In the genomic region with DNA sequence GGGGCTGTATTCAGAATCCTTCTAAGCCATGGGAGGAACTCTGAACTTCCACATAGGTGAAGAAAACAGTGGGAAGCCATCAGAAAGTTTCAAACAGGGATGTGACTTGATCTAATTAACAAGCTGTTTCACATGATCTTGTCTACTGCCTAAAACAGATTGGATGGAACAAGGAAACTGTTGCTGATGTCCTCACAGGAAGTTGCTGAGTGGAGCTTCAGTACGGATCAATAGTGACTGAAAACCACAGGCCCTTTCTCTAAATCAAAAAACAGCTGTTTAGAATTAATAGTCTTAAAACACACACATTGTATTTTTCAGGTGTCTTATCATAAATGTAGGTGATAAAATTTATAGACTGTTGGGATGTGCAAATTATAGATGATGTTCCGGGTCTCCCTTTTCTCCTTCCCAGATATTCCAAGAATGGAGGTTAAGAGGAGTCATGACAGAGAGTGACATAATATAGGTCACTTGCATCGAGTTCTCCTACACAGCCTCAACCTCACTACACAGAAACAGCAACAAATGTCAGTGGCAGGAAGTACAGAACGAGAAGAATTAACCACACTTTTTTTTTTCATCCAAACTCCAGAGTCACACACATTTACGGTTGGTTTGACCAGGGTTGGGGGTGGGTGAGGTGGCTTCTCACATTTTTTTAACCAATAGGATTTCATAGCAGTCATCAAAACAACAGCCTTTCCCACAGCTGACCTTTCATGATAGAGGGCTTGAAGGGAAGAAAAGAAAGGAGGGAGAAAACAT, we compare ENCODE assay signal across 22 mouse cellular contexts.
DNase-seq lines count a peak whose midpoint lies in the region; ATAC-seq lines count a peak whose summit lies in the region.
"Had no signal": no experiment of that assay in that cellular context is flagged by ENCODE, and none has a peak within 500 bp of the region (broad histone marks: within the 10 kb centered on the region; RNA-seq: fewer than 3 reads in every experiment).

No protein-coding gene starts in this region.

- H3K27ac ChIP-seq in heart, embryonic 16.5 days (ENCODE audit: low read length): peak overlapping the region; percentile 39; the same call in 1 of the 2 replicates
- peak overlapping the region; percentile 74 for H3K27ac ChIP-seq in liver, embryonic 16.5 days (ENCODE audit: low read length)
- H3K27ac ChIP-seq: embryonic facial prominence, embryonic 15.5 days; heart, embryonic 10.5 days; hindbrain, postnatal 0 days; left cerebral cortex, adult 2 months; limb, embryonic 10.5 days; midbrain, embryonic 12.5 days had no signal

- WGBS in heart, embryonic 16.5 days: 63% methylated on average over 5 of the region's 5 CpGs
- 21% methylated on average over 5 of the region's 5 CpGs for WGBS in liver, embryonic 16.5 days (ENCODE audit: insufficient replicate concordance)

- no peaks in the 10 kb centered on the region for H3K9me3 ChIP-seq in heart, embryonic 16.5 days (replicated peaks; ENCODE audit: control insufficient read depth, low read length)
- no peaks in the 10 kb centered on the region for H3K9me3 ChIP-seq in liver, embryonic 16.5 days (replicated peaks; ENCODE audit: control insufficient read depth, low read length)
- H3K9me3 ChIP-seq: embryonic facial prominence, embryonic 15.5 days; heart, embryonic 10.5 days; limb, embryonic 10.5 days; midbrain, embryonic 12.5 days had no signal

- no peak for DNase-seq in heart, postnatal 10 days
- DNase-seq in T-cell, adult 2 months (ENCODE audit: low spot score): peak; percentile 43
- DNase-seq in thymus, postnatal 0 days (ENCODE audit: low spot score): peak; percentile 84
- DNase-seq in layer of hippocampus, postnatal 10 days (ENCODE audit: low spot score in 2 of 2): no peak
- no peak for DNase-seq in adrenal gland, postnatal 36 days
- DNase-seq: adrenal gland, postnatal 25 days; cerebellum, adult 9-10 months; embryo, embryonic 11 days; gastrocnemius, postnatal 36 days; kidney, adult 8-10 months; lung, adult 2 months; lung, postnatal 36 days had no signal

- no peaks in the 10 kb centered on the region for H3K27me3 ChIP-seq in heart, embryonic 16.5 days (ENCODE audit: control insufficient read depth, insufficient read depth, low read length)
- H3K27me3 ChIP-seq in liver, embryonic 16.5 days (ENCODE audit: control insufficient read depth, insufficient read depth, low read depth, low read length): no peaks in the 10 kb centered on the region
- H3K27me3 ChIP-seq: embryonic facial prominence, embryonic 15.5 days; midbrain, embryonic 12.5 days had no signal

- H3K4me3 ChIP-seq in heart, embryonic 16.5 days (ENCODE audit: low read length): no peak overlapping the region
- H3K4me3 ChIP-seq in liver, embryonic 16.5 days (ENCODE audit: low read depth, low read length): no peak overlapping the region
- H3K4me3 ChIP-seq: embryonic facial prominence, embryonic 15.5 days; heart, embryonic 10.5 days; left cerebral cortex, adult 2 months; limb, embryonic 10.5 days; midbrain, embryonic 12.5 days; myocyte had no signal

- no peaks in the 10 kb centered on the region for H3K36me3 ChIP-seq in heart, embryonic 16.5 days (ENCODE audit: control insufficient read depth, insufficient read depth)
- no peaks in the 10 kb centered on the region for H3K36me3 ChIP-seq in liver, embryonic 16.5 days (ENCODE audit: control insufficient read depth, insufficient read depth)
- H3K36me3 ChIP-seq: embryonic facial prominence, embryonic 15.5 days; heart, embryonic 10.5 days; limb, embryonic 10.5 days; midbrain, embryonic 12.5 days had no signal

- intact Hi-C loops in heart, postnatal 10 days (cut with DNase I): no loop called here

- no peaks in the 10 kb centered on the region for H3K4me1 ChIP-seq in heart, embryonic 16.5 days (ENCODE audit: control insufficient read depth, insufficient read depth, low read length)
- H3K4me1 ChIP-seq in liver, embryonic 16.5 days (ENCODE audit: control insufficient read depth, low read depth, low read length): no peaks in the 10 kb centered on the region; the same call in 1 of the 2 replicates

- 0 out of 2 replicates have a peak, but pooled peaks have one; percentile 23 for ATAC-seq in heart, embryonic 16.5 days (replicated peaks; ENCODE audit: extremely low read depth, insufficient read depth, low FRiP score)
- no peak for ATAC-seq in liver, embryonic 16.5 days (ENCODE audit: low read depth)
- ATAC-seq in frontal cortex, adult (ENCODE audit: low TSS enrichment): no peak
- ATAC-seq: hindbrain, postnatal 0 days had no signal

- H3K4me2 ChIP-seq in heart, embryonic 16.5 days (ENCODE audit: low read depth, low read length): no peak overlapping the region
- H3K4me2 ChIP-seq in liver, embryonic 16.5 days (ENCODE audit: low read depth, low read length): no peak overlapping the region
- H3K4me2 ChIP-seq: embryonic facial prominence, embryonic 15.5 days; midbrain, embryonic 12.5 days had no signal

- H3K9ac ChIP-seq in heart, embryonic 16.5 days (ENCODE audit: low read length): no peak overlapping the region
- no peak overlapping the region for H3K9ac ChIP-seq in liver, embryonic 16.5 days (ENCODE audit: low read depth, low read length)
- H3K9ac ChIP-seq: embryonic facial prominence, embryonic 15.5 days; midbrain, embryonic 12.5 days had no signal

Comparison
In these comparisons a context has a peak if more than half of its experiments do, and no peak if none do; other contexts are left out.
1. DNase-seq: peak in T-cell, adult 2 months (single experiment) and thymus, postnatal 0 days (single experiment); none in heart, postnatal 10 days (0 of 2), layer of hippocampus, postnatal 10 days (0 of 2) and adrenal gland, postnatal 36 days (0 of 2).